Mouse (Mus musculus) bone marrow macrophage, adult 2 months (primary cell): ENCODE results near the gene Svs6.

ENCODE experiments used
- CTCF ChIP-seq: IDR thresholded peaks from 2 replicates; pipeline ENCODE4 v1.5.1; 2012; ENCODE audit warnings: low read depth, mild to moderate bottlenecking, low read length, moderate library complexity
- POLR2A ChIP-seq: IDR thresholded peaks from 2 replicates; pipeline ENCODE4 v1.6.1; 2012; ENCODE audit warnings: mild to moderate bottlenecking, low read depth, low read length, borderline replicate concordance

DNA sequence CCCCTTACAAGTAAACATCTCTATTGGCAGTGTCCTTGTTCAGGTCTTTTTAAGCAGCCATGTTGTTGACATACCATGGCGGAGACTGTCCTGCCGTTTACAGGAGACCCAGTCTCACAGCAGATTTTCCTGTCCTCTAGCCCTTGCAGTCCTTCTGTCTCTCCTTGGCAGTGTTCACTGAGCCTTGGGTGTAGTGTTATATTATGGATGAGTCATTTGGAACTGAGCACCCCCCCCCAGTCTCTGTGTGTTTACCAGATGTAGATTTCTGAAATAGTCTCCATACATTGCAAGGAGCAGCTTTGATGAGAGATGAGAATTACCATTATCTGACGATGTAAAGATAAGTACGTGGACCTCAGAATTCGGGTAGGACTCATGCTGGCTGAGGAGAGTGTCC is 4.0 kb upstream of the Svs6 start:
- TF ChIP-seq CTCF = no peak
- TF ChIP-seq POLR2A = no peak
